Mouse (Mus musculus): ENCODE measurements at regions not wholly inside any gene's neighbourhood (a gene's known extent, or its start where the extent isn't known, plus 50 kb on each side); places are given as distances from the start of the nearest gene placed in this dataset.

- no peaks in the 10 kb centered on the region for H3K4me1 ChIP-seq (ENCODE audit: control insufficient read depth in 1 of 2, insufficient read depth in 2 of 2, low read length in 2 of 2)
- no peak for TF ChIP-seq ZNF384 (IDR thresholded peaks at IDR 0.05; ENCODE audit: low read depth, low read length)
- no peak for TF ChIP-seq TAL1 (IDR thresholded peaks at IDR 0.05; ENCODE audit: low read length)
- TF ChIP-seq ZC3H11A (IDR thresholded peaks at IDR 0.05; ENCODE audit: low read depth, low read length) = peak; percentile 47
- TF ChIP-seq RAD21 (IDR thresholded peaks at IDR 0.05; ENCODE audit: low read depth, low read length) = peak; percentile 72
- TF ChIP-seq BHLHE40 (IDR thresholded peaks at IDR 0.05; ENCODE audit: borderline replicate concordance, low read depth, low read length) = peak; percentile 62; the same call in 1 of the 2 replicates
- 0 out of 2 replicates have a peak, but pooled peaks have one; percentile 16 for TF ChIP-seq MAX (IDR thresholded peaks at IDR 0.05; ENCODE audit: low read length)
- peak; percentile 79 for TF ChIP-seq SMC3 (IDR thresholded peaks at IDR 0.05; ENCODE audit: low read depth, low read length)
- TF ChIP-seq SIN3A (IDR thresholded peaks at IDR 0.05; ENCODE audit: low read length) = no peak
- peak; percentile 43 to 73 (median 68) for TF ChIP-seq CTCF (IDR thresholded peaks at IDR 0.05 in 2 of 3, conservative IDR thresholded peaks at IDR 0.05 in 1 of 3; ENCODE audit: control insufficient read depth in 1 of 3, insufficient read depth in 1 of 3, low read depth in 2 of 3, low read length in 3 of 3, poor library complexity in 1 of 3, severe bottlenecking in 1 of 3)
- no peak for TF ChIP-seq ZKSCAN1 (IDR thresholded peaks at IDR 0.05; ENCODE audit: low read depth, low read length)
- no peak overlapping the region for H3K27ac ChIP-seq (ENCODE audit: control insufficient read depth, low read depth, low read length)
- H3K4me3 ChIP-seq (ENCODE audit: control insufficient read depth in 1 of 2, insufficient read depth in 1 of 2, low read depth in 2 of 2, low read length in 2 of 2) = no peak overlapping the region
- no peaks in the 10 kb centered on the region for H3K79me2 ChIP-seq (ENCODE audit: control insufficient read depth, insufficient read depth, low read length, poor library complexity)
- H3K9me3 ChIP-seq (replicated peaks; ENCODE audit: insufficient read depth, low read length) = no peaks in the 10 kb centered on the region
- no peaks in the 10 kb centered on the region for H3K27me3 ChIP-seq (ENCODE audit: control insufficient read depth in 1 of 2, insufficient read depth in 2 of 2, low read length in 2 of 2)
- H3K36me3 ChIP-seq (ENCODE audit: control insufficient read depth in 1 of 2, insufficient read depth in 2 of 2, low read length in 2 of 2) = no peaks in the 10 kb centered on the region
- no peak overlapping the region for H3K9ac ChIP-seq (ENCODE audit: control insufficient read depth, low read depth, low read length, poor library complexity, severe bottlenecking)
- DNase-seq (ENCODE audit: low read depth, low spot score) = peak; percentile 60
These were observed 431.3 kb upstream of the Reg3g start for GRCm38 (mm10) chr6:78899952-78900351.

GRCm38 (mm10) chr6:78892730-78893129 lies 424.1 kb upstream of the Reg3g start:
- Histone ChIP-seq H3K9ac (ENCODE audit: control insufficient read depth, low read depth, low read length, poor library complexity, severe bottlenecking) (no peak overlapping the region), H3K27me3 (ENCODE audit: control insufficient read depth in 1 of 2, insufficient read depth in 2 of 2, low read length in 2 of 2) (no peaks in the 10 kb centered on the region), H3K4me1 (ENCODE audit: control insufficient read depth in 1 of 2, insufficient read depth in 2 of 2, low read length in 2 of 2) (no peaks in the 10 kb centered on the region), H3K4me3 (ENCODE audit: control insufficient read depth in 1 of 2, insufficient read depth in 1 of 2, low read depth in 2 of 2, low read length in 2 of 2) (no peak overlapping the region), H3K79me2 (ENCODE audit: control insufficient read depth, insufficient read depth, low read length, poor library complexity) (no peaks in the 10 kb centered on the region), H3K27ac (ENCODE audit: control insufficient read depth, low read depth, low read length) (no peak overlapping the region), H3K36me3 (ENCODE audit: control insufficient read depth in 1 of 2, insufficient read depth in 2 of 2, low read length in 2 of 2) (no peaks in the 10 kb centered on the region), H3K9me3 (replicated peaks; ENCODE audit: insufficient read depth, low read length) (no peaks in the 10 kb centered on the region)
- no peak for TF ChIP-seq SMC3 (IDR thresholded peaks at IDR 0.05; ENCODE audit: low read depth, low read length)
- no peak for DNase-seq (ENCODE audit: low read depth, low spot score)

- no peaks in the 10 kb centered on the region for H3K4me1 ChIP-seq (ENCODE audit: control insufficient read depth in 1 of 2, insufficient read depth in 2 of 2, low read length in 2 of 2)
- no peak for DNase-seq (ENCODE audit: low read depth, low spot score)
- no peak overlapping the region for H3K4me3 ChIP-seq (ENCODE audit: control insufficient read depth in 1 of 2, insufficient read depth in 1 of 2, low read depth in 2 of 2, low read length in 2 of 2)
- no peak overlapping the region for H3K9ac ChIP-seq (ENCODE audit: control insufficient read depth, low read depth, low read length, poor library complexity, severe bottlenecking)
- H3K79me2 ChIP-seq (ENCODE audit: control insufficient read depth, insufficient read depth, low read length, poor library complexity) = no peaks in the 10 kb centered on the region
- TF ChIP-seq E2F4 (IDR thresholded peaks at IDR 0.05; ENCODE audit: borderline replicate concordance, low read depth, low read length) (no peak), MXI1 (IDR thresholded peaks at IDR 0.05; ENCODE audit: low read depth, low read length) (no peak), RCOR1 (IDR thresholded peaks at IDR 0.05; ENCODE audit: low read depth, low read length) (no peak), NRF1 (IDR thresholded peaks at IDR 0.05; ENCODE audit: insufficient read depth, low read depth, low read length, poor library complexity, severe bottlenecking) (no peak), NELFE (IDR thresholded peaks at IDR 0.05; ENCODE audit: low read depth, low read length) (no peak), CTCF (IDR thresholded peaks at IDR 0.05 in 2 of 3, conservative IDR thresholded peaks at IDR 0.05 in 1 of 3; ENCODE audit: control insufficient read depth in 1 of 3, insufficient read depth in 1 of 3, low read depth in 2 of 3, low read length in 3 of 3, poor library complexity in 1 of 3, severe bottlenecking in 1 of 3) (no peak), JUND (IDR thresholded peaks at IDR 0.05; ENCODE audit: low read depth, low read length) (no peak), BHLHE40 (IDR thresholded peaks at IDR 0.05; ENCODE audit: borderline replicate concordance, low read depth, low read length) (no peak), MYC (IDR thresholded peaks at IDR 0.05; ENCODE audit: low read depth, low read length) (no peak)
- H3K27me3 ChIP-seq (ENCODE audit: control insufficient read depth in 1 of 2, insufficient read depth in 2 of 2, low read length in 2 of 2) = no peaks in the 10 kb centered on the region
- H3K27ac ChIP-seq (ENCODE audit: control insufficient read depth, low read depth, low read length) = no peak overlapping the region
- H3K36me3 ChIP-seq (ENCODE audit: control insufficient read depth in 1 of 2, insufficient read depth in 2 of 2, low read length in 2 of 2) = no peaks in the 10 kb centered on the region
- no peaks in the 10 kb centered on the region for H3K9me3 ChIP-seq (replicated peaks; ENCODE audit: insufficient read depth, low read length)
These were observed 394.4 kb upstream of the Reg3g start for GRCm38 (mm10) chr6:78863031-78863430.

Data from MEL (cell line).